Mouse (Mus musculus) MEL (cell line): ENCODE measurements around the gene Gramd1a. TPM values are rescaled to one million over a fixed set of nuclear protein-coding genes. Genes with fewer than 3 reads are reported as not detected.
A peak's percentile ranks its signal among the peaks of the same experiment; 100 is the strongest.

ENCODE experiments used
- DNase-seq: peaks from one replicate; pipeline ENCODE4 v3.0.0; 2011; ENCODE audit warnings: low read depth, low spot score
- H3K27ac ChIP-seq: 2 replicates; pipeline ENCODE4 v1.5.1; 2012; ENCODE audit warnings: low read depth, mild to moderate bottlenecking, control low read depth, low read length, moderate library complexity; ENCODE audit not compliant: control insufficient read depth
- H3K27me3 ChIP-seq, 2 experiments: fragments of 150-350 bp in 1 of 2; sonication (generic) in 1 of 2; 2 replicates each; pipeline ENCODE4 v1.6.1; 2012; ENCODE audit warnings: low read length in 2 of 2, mild to moderate bottlenecking in 2 of 2, improper control_type of control experiment in 1 of 2, moderate library complexity in 1 of 2; ENCODE audit not compliant: insufficient read depth in 2 of 2, control insufficient read depth in 1 of 2
- H3K36me3 ChIP-seq, 2 experiments: 2 replicates each; pipeline ENCODE4 v1.6.1; 2012 to 2014; ENCODE audit warnings: low read length in 2 of 2, improper control_type of control experiment in 1 of 2, inconsistent platforms in 1 of 2, mild to moderate bottlenecking in 1 of 2; ENCODE audit not compliant: insufficient read depth in 2 of 2, control insufficient read depth in 1 of 2
- H3K4me1 ChIP-seq, 2 experiments: fragments of 150-350 bp in 1 of 2; sonication (generic) in 1 of 2; 2 replicates each; pipeline ENCODE4 v1.6.1; 2012; ENCODE audit warnings: low read length in 2 of 2, improper control_type of control experiment in 1 of 2, mild to moderate bottlenecking in 1 of 2; ENCODE audit not compliant: insufficient read depth in 2 of 2, control insufficient read depth in 1 of 2
- H3K4me3 ChIP-seq, 2 experiments: fragments of 150-350 bp in 1 of 2; sonication (generic) in 1 of 2; 2 replicates each; pipeline ENCODE4 v1.5.1; 2012; ENCODE audit warnings: low read depth in 2 of 2, low read length in 2 of 2, mild to moderate bottlenecking in 2 of 2, moderate library complexity in 2 of 2, control low read depth in 1 of 2, improper control_type of control experiment in 1 of 2; ENCODE audit not compliant: control insufficient read depth in 1 of 2, insufficient read depth in 1 of 2
- H3K79me2 ChIP-seq: 2 replicates; pipeline ENCODE4 v1.6.1; 2012; ENCODE audit warnings: mild to moderate bottlenecking, low read length, moderate library complexity; ENCODE audit not compliant: control insufficient read depth, poor library complexity, insufficient read depth
- H3K9ac ChIP-seq: 2 replicates; pipeline ENCODE4 v1.6.1; 2012; ENCODE audit warnings: low read depth, mild to moderate bottlenecking, control low read depth, low read length, moderate library complexity; ENCODE audit not compliant: control insufficient read depth, poor library complexity, severe bottlenecking
- H3K9me3 ChIP-seq: fragments of 150-350 bp; sonication (generic); replicated peaks from 2 replicates; pipeline ENCODE4 v1.6.1; 2012; ENCODE audit warnings: mild to moderate bottlenecking, low read length, improper control_type of control experiment, moderate library complexity; ENCODE audit not compliant: insufficient read depth
- BHLHE40 ChIP-seq: IDR thresholded peaks from 2 replicates; pipeline ENCODE4 v1.6.1; 2012; ENCODE audit warnings: low read depth, mild to moderate bottlenecking, inconsistent platforms, low read length, improper control_type of control experiment, borderline replicate concordance
- CHD1 ChIP-seq: IDR thresholded peaks from 2 replicates; pipeline ENCODE4 v1.6.1; 2012; ENCODE audit warnings: low read depth, mild to moderate bottlenecking, inconsistent platforms, low read length, improper control_type of control experiment
- CTCF ChIP-seq, 3 experiments: IDR thresholded peaks in 2 of 3; conservative IDR thresholded peaks in 1 of 3; 2 replicates each; pipeline ENCODE4 v1.5.1; 2011 to 2012; ENCODE audit warnings: low read length in 3 of 3, low read depth in 2 of 3, mild to moderate bottlenecking in 2 of 3, improper control_type of control experiment in 1 of 3, inconsistent platforms in 1 of 3, mixed read lengths in 1 of 3, moderate library complexity in 1 of 3; ENCODE audit not compliant: control insufficient read depth in 1 of 3, insufficient read depth in 1 of 3, poor library complexity in 1 of 3, severe bottlenecking in 1 of 3
- GABPA ChIP-seq: IDR thresholded peaks from 2 replicates; pipeline ENCODE4 v1.6.1; 2012; ENCODE audit warnings: low read depth, mild to moderate bottlenecking, inconsistent platforms, low read length, improper control_type of control experiment, moderate library complexity
- HCFC1 ChIP-seq: IDR thresholded peaks from 2 replicates; pipeline ENCODE4 v1.6.1; 2012; ENCODE audit warnings: low read depth, mild to moderate bottlenecking, inconsistent platforms, low read length, improper control_type of control experiment, moderate library complexity
- KAT2A ChIP-seq: conservative IDR thresholded peaks from 2 replicates; pipeline ENCODE4 v1.6.1; 2012; ENCODE audit warnings: low read depth, low read length, improper control_type of control experiment, inconsistent platforms
- MAFK ChIP-seq: IDR thresholded peaks from 2 replicates; pipeline ENCODE4 v1.6.1; 2011; ENCODE audit warnings: low read depth, mild to moderate bottlenecking, low read length, improper control_type of control experiment, borderline replicate concordance
- MEF2A ChIP-seq: IDR thresholded peaks from 2 replicates; pipeline ENCODE4 v1.6.1; 2014; ENCODE audit warnings: low read depth, mild to moderate bottlenecking, inconsistent platforms, low read length, improper control_type of control experiment; ENCODE audit not compliant: poor library complexity, insufficient replicate concordance, severe bottlenecking; ENCODE audit errors: extremely low read depth
- MYB ChIP-seq: IDR thresholded peaks from 2 replicates; pipeline ENCODE4 v1.6.1; 2011; ENCODE audit warnings: mild to moderate bottlenecking, low read depth, low read length, improper control_type of control experiment
- MYC ChIP-seq: IDR thresholded peaks from 2 replicates; pipeline ENCODE4 v1.6.1; 2011; ENCODE audit warnings: low read depth, mild to moderate bottlenecking, low read length, improper control_type of control experiment, moderate library complexity
- NELFE ChIP-seq: IDR thresholded peaks from 2 replicates; pipeline ENCODE4 v1.6.1; 2011; ENCODE audit warnings: low read depth, low read length, improper control_type of control experiment
- POLR2A ChIP-seq, 2 experiments: IDR thresholded peaks; 2 replicates each; pipeline ENCODE4 v1.6.1; 2011 to 2012; ENCODE audit warnings: low read length in 2 of 2, mild to moderate bottlenecking in 2 of 2, control low read depth in 1 of 2, improper control_type of control experiment in 1 of 2, low read depth in 1 of 2, moderate library complexity in 1 of 2; ENCODE audit not compliant: control insufficient read depth in 1 of 2, insufficient read depth in 1 of 2, poor library complexity in 1 of 2
- POLR2AphosphoS2 ChIP-seq: IDR thresholded peaks from 2 replicates; pipeline ENCODE4 v1.6.1; 2011; ENCODE audit warnings: low read length, improper control_type of control experiment
- RAD21 ChIP-seq: IDR thresholded peaks from 2 replicates; pipeline ENCODE4 v1.6.1; 2011; ENCODE audit warnings: mild to moderate bottlenecking, low read depth, low read length, improper control_type of control experiment
- SIN3A ChIP-seq: IDR thresholded peaks from 2 replicates; pipeline ENCODE4 v1.6.1; 2012; ENCODE audit warnings: low read length, improper control_type of control experiment, inconsistent platforms
- SMC3 ChIP-seq: IDR thresholded peaks from 2 replicates; pipeline ENCODE4 v1.6.1; 2011; ENCODE audit warnings: low read depth, low read length, improper control_type of control experiment
- TBP ChIP-seq: IDR thresholded peaks from 2 replicates; pipeline ENCODE4 v1.8.0; 2011; ENCODE audit warnings: low read depth, low read length, improper control_type of control experiment
- ZC3H11A ChIP-seq: IDR thresholded peaks from 2 replicates; pipeline ENCODE4 v1.6.1; 2012; ENCODE audit warnings: low read depth, mild to moderate bottlenecking, inconsistent platforms, low read length, improper control_type of control experiment
- ZMIZ1 ChIP-seq: IDR thresholded peaks from 2 replicates; pipeline ENCODE4 v1.6.1; 2012; ENCODE audit warnings: low read depth, mild to moderate bottlenecking, inconsistent platforms, low read length, improper control_type of control experiment, moderate library complexity
- ZNF384 ChIP-seq: IDR thresholded peaks from 2 replicates; pipeline ENCODE4 v1.6.1; 2012; ENCODE audit warnings: low read depth, mild to moderate bottlenecking, inconsistent platforms, low read length, improper control_type of control experiment
- polyA plus RNA-seq, 2 experiments: library from polyadenylated mRNA; stranded (reverse) in 1 of 2; unstranded in 1 of 2; fragments of >175 nt in 1 of 2; fragments of >200 nt in 1 of 2; gene quantifications; 2 replicates each; pipeline versions ENCODE4 v1.2.1 to v1.2.4; 2012; ENCODE audit warnings: low replicate concordance in 2 of 2, low read depth in 1 of 2; ENCODE audit not compliant: insufficient read length in 2 of 2, insufficient read depth in 1 of 2, missing spikeins in 1 of 2
- total RNA-seq: library from RNA; depleted of rRNA; stranded (reverse); fragments of 300-350 nt; gene quantifications from 2 replicates; pipeline ENCODE4 v1.2.3, GENCODE M21; 2012

Gene Gramd1a
- total and polyA plus RNA-seq, 3 experiments = 21.8 to 65.7 TPM; not detected in 1

GRCm38 (mm10) chr7:31161831-31162230, 6.1 kb upstream of the Gramd1a start:
- H3K27me3 ChIP-seq = no peaks in the 10 kb centered on the region
- no peak overlapping the region for H3K27ac ChIP-seq
- H3K36me3 ChIP-seq = peaks cover 0 to 13% of the 10 kb centered on the region in 2 experiments; a peak in 2 of 4 replicates
- no peak for DNase-seq
- no peak overlapping the region for H3K4me3 ChIP-seq
- no peak overlapping the region for H3K9ac ChIP-seq
- no peak for TF ChIP-seq NELFE
- no peak for TF ChIP-seq HCFC1
- no peak for TF ChIP-seq SIN3A
- TF ChIP-seq POLR2AphosphoS2 = no peak
- TF ChIP-seq TBP = no peak
- no peak for TF ChIP-seq MAFK
- no peak for TF ChIP-seq MYB
- H3K9me3 ChIP-seq = no peaks in the 10 kb centered on the region
- H3K79me2 ChIP-seq = no peaks in the 10 kb centered on the region
- peaks cover 0 to 17% of the 10 kb centered on the region in 2 experiments; a peak in 2 of 4 replicates for H3K4me1 ChIP-seq

- no peaks in the 10 kb centered on the region for H3K9me3 ChIP-seq
- H3K79me2 ChIP-seq = no peaks in the 10 kb centered on the region
- TF ChIP-seq SMC3 (no peak), ZNF384 (no peak), MYC (no peak), KAT2A (no peak), GABPA (no peak), BHLHE40 (no peak), TBP (no peak), ZC3H11A (no peak), POLR2A (IDR thresholded peaks at IDR 0.05; ENCODE audit: control insufficient read depth in 1 of 2, insufficient read depth in 1 of 2, low read depth in 1 of 2, low read length in 2 of 2, poor library complexity in 1 of 2) (no peak), CTCF (IDR thresholded peaks at IDR 0.05 in 2 of 3, conservative IDR thresholded peaks at IDR 0.05 in 1 of 3; ENCODE audit: control insufficient read depth in 1 of 3, insufficient read depth in 1 of 3, low read depth in 2 of 3, low read length in 3 of 3, poor library complexity in 1 of 3, severe bottlenecking in 1 of 3) (no peak), CHD1 (no peak), MEF2A (no peak), RAD21 (no peak), ZMIZ1 (no peak)
- TF ChIP-seq, all 39 proteins: peak for 0
- H3K27me3 ChIP-seq = no peaks in the 10 kb centered on the region
- H3K27ac ChIP-seq = peak overlapping the region; percentile 15
- no peak overlapping the region for H3K4me3 ChIP-seq
- peaks cover 0 to 13% of the 10 kb centered on the region in 2 experiments; a peak in 2 of 4 replicates for H3K36me3 ChIP-seq
- H3K9ac ChIP-seq = no peak overlapping the region
- H3K4me1 ChIP-seq = peaks cover 0 to 23% of the 10 kb centered on the region in 2 experiments; a peak in 2 of 4 replicates
- DNase-seq = no peak
Measured at GRCm38 (mm10) chr7:31161246-31161645, 5.5 kb upstream of the Gramd1a start.
